Mouse (Mus musculus) gastrocnemius, adult 18-20 months (tissue): ENCODE measurements around the gene Rbp3. TPM values are rescaled to one million over a fixed set of nuclear protein-coding genes. Genes with fewer than 3 reads are reported as not detected.

Source experiments
- DNase-seq: peaks from one replicate; pipeline ENCODE4 v3.0.0; 2021; ENCODE audit warnings: low spot score
- long read RNA-seq, 2 experiments: library from polyadenylated mRNA; stranded (forward); transcript quantifications; one replicate each; pipeline ENCODE4 v2.0.0; 2021
- total RNA-seq, 2 experiments: library from RNA; stranded (reverse); gene quantifications; 2 replicates each; pipeline ENCODE4 v1.2.3; 2021

The Rbp3 gene
- not detected for total RNA-seq
- long read RNA-seq, experiment 1 = 0 reads
- long read RNA-seq, experiment 2 = 0 reads

- DNase-seq = no peak
Observed at GRCm38 (mm10) chr14:33953761-33954160, at the start of gene Rbp3. Rbp3 (plus strand) TSS chr14:33954003.

- no peak for DNase-seq
Observed at GRCm38 (mm10) chr14:33904851-33905250, 49.0 kb upstream of the Rbp3 start.

- DNase-seq = peak; percentile 67
Observed at GRCm38 (mm10) chr14:33913727-33914126, 40.1 kb upstream of the Rbp3 start.

GRCm38 (mm10) chr14:33914206-33914605 lies 39.6 kb upstream of the Rbp3 start:
- no peak for DNase-seq

GRCm38 (mm10) chr14:33920727-33921559 lies 32.9 kb upstream of the Rbp3 start:
- no peak for DNase-seq

- no peak for DNase-seq
Observed at GRCm38 (mm10) chr14:33922771-33923167, 31.0 kb upstream of the Rbp3 start.

- peak; percentile 9 for DNase-seq
Observed at GRCm38 (mm10) chr14:33923168-33924070, 30.4 kb upstream of the Rbp3 start, which contains the start of gene Gdf10. Gdf10 (plus strand) TSS chr14:33923587.

GRCm38 (mm10) chr14:33931853-33932252 lies 21.9 kb upstream of the Rbp3 start:
- no peak for DNase-seq

GRCm38 (mm10) chr14:33932935-33933703 lies 20.7 kb upstream of the Rbp3 start:
- DNase-seq = peak; percentile 56

- peak; percentile 35 for DNase-seq
Observed at GRCm38 (mm10) chr14:33933778-33934317, 20.0 kb upstream of the Rbp3 start.

- peak; percentile 70 for DNase-seq
Observed at GRCm38 (mm10) chr14:33939117-33939516, 14.7 kb upstream of the Rbp3 start.

- DNase-seq = no peak
Observed at GRCm38 (mm10) chr14:33940739-33941138, 13.1 kb upstream of the Rbp3 start, which contains the start of gene Gdf2. Gdf2 (plus strand) TSS chr14:33941039.

- no peak for DNase-seq
Observed at GRCm38 (mm10) chr14:33942222-33942621, 11.6 kb upstream of the Rbp3 start.

GRCm38 (mm10) chr14:33946125-33946524 lies 7.7 kb upstream of the Rbp3 start:
- DNase-seq = no peak

- DNase-seq = no peak
Observed at GRCm38 (mm10) chr14:33952233-33952981, 1.4 kb upstream of the Rbp3 start.

- no peak for DNase-seq
Observed at GRCm38 (mm10) chr14:33956055-33956454, 2.3 kb downstream of the Rbp3 start.

- DNase-seq = no peak
Observed at GRCm38 (mm10) chr14:33958186-33958585, 4.4 kb downstream of the Rbp3 start.

GRCm38 (mm10) chr14:33958841-33959240 lies 5.0 kb downstream of the Rbp3 start:
- DNase-seq = no peak

- peak; percentile 29 for DNase-seq
Observed at GRCm38 (mm10) chr14:33959341-33959740, 5.5 kb downstream of the Rbp3 start.

GRCm38 (mm10) chr14:33965675-33966074 lies 11.9 kb downstream of the Rbp3 start:
- DNase-seq = no peak
